Mouse (Mus musculus): ENCODE results near the gene Ppp1r1a. TPM values are rescaled to one million over a fixed set of nuclear protein-coding genes. Genes with fewer than 3 reads are reported as not detected.

Ppp1r1a gene
- polyA plus RNA-seq, 1 experiment from 2014 or later = 160 TPM

- H3K9me3 ChIP-seq (replicated peaks; ENCODE audit: control insufficient read depth, low read length, poor library complexity, severe bottlenecking) = no peaks in the 10 kb centered on the region
- peak; percentile 61 for ATAC-seq
- H3K27me3 ChIP-seq (ENCODE audit: control insufficient read depth, insufficient read depth, low read depth, low read length) = no peaks in the 10 kb centered on the region
- peak overlapping the region; percentile 86 for H3K27ac ChIP-seq (ENCODE audit: low read length)
- H3K4me3 ChIP-seq (ENCODE audit: low read depth, low read length) = no peak overlapping the region
- H3K9ac ChIP-seq (ENCODE audit: low read depth, low read length) = peak overlapping the region; percentile 23; the same call in 1 of the 2 replicates
- H3K4me2 ChIP-seq (ENCODE audit: low read length) = peak overlapping the region; percentile 18
- H3K36me3 ChIP-seq (ENCODE audit: control insufficient read depth, insufficient read depth, low read length) = peaks cover 22% of the 10 kb centered on the region
- WGBS = 6% methylated on average over 4 of the region's 4 CpGs
- peaks cover 56% of the 10 kb centered on the region for H3K4me1 ChIP-seq (ENCODE audit: control insufficient read depth, insufficient read depth, low read length)
Measured at GRCm38 (mm10) chr15:103519386-103520378, 18.1 kb downstream of the Ppp1r1a start.

- 0% methylated on average over 5 of the region's 5 CpGs for WGBS
- ATAC-seq = peak; percentile 53
- Histone ChIP-seq H3K4me2 (ENCODE audit: low read length) (peak overlapping the region; percentile 18), H3K27ac (ENCODE audit: low read length) (peak overlapping the region; percentile 86), H3K4me1 (ENCODE audit: control insufficient read depth, insufficient read depth, low read length) (peaks cover 60% of the 10 kb centered on the region), H3K36me3 (ENCODE audit: control insufficient read depth, insufficient read depth, low read length) (peaks cover 16% of the 10 kb centered on the region), H3K27me3 (ENCODE audit: control insufficient read depth, insufficient read depth, low read depth, low read length) (no peaks in the 10 kb centered on the region), H3K4me3 (ENCODE audit: low read depth, low read length) (no peak overlapping the region), H3K9ac (ENCODE audit: low read depth, low read length) (no peak overlapping the region), H3K9me3 (replicated peaks; ENCODE audit: control insufficient read depth, low read length, poor library complexity, severe bottlenecking) (no peaks in the 10 kb centered on the region)
Measured at GRCm38 (mm10) chr15:103518600-103519385, 19.0 kb downstream of the Ppp1r1a start.

GRCm38 (mm10) chr15:103514914-103515313, 22.9 kb downstream of the Ppp1r1a start:
- Histone ChIP-seq H3K27me3 (ENCODE audit: control insufficient read depth, insufficient read depth, low read depth, low read length) (no peaks in the 10 kb centered on the region), H3K27ac (ENCODE audit: low read length) (peak overlapping the region; percentile 56), H3K36me3 (ENCODE audit: control insufficient read depth, insufficient read depth, low read length) (no peaks in the 10 kb centered on the region), H3K4me1 (ENCODE audit: control insufficient read depth, insufficient read depth, low read length) (peaks cover 53% of the 10 kb centered on the region), H3K9ac (ENCODE audit: low read depth, low read length) (peak overlapping the region; percentile 39; the same call in 1 of the 2 replicates), H3K4me3 (ENCODE audit: low read depth, low read length) (peak overlapping the region; percentile 6; the same call in 1 of the 2 replicates), H3K9me3 (replicated peaks; ENCODE audit: control insufficient read depth, low read length, poor library complexity, severe bottlenecking) (no peaks in the 10 kb centered on the region), H3K4me2 (ENCODE audit: low read length) (peak overlapping the region; percentile 50)
- ATAC-seq = no peak
- WGBS = 24% methylated on average over 3 of the region's 3 CpGs

- Histone ChIP-seq H3K36me3 (ENCODE audit: control insufficient read depth, insufficient read depth, low read length) (no peaks in the 10 kb centered on the region), H3K4me3 (ENCODE audit: low read depth, low read length) (peak overlapping the region; percentile 34), H3K9ac (ENCODE audit: low read depth, low read length) (peak overlapping the region; percentile 45; the same call in 1 of the 2 replicates), H3K4me1 (ENCODE audit: control insufficient read depth, insufficient read depth, low read length) (peaks cover 50% of the 10 kb centered on the region), H3K27me3 (ENCODE audit: control insufficient read depth, insufficient read depth, low read depth, low read length) (no peaks in the 10 kb centered on the region), H3K4me2 (ENCODE audit: low read length) (peak overlapping the region; percentile 50), H3K27ac (ENCODE audit: low read length) (peak overlapping the region; percentile 62), H3K9me3 (replicated peaks; ENCODE audit: control insufficient read depth, low read length, poor library complexity, severe bottlenecking) (no peaks in the 10 kb centered on the region)
- 3% methylated on average over 10 of the region's 10 CpGs for WGBS
- ATAC-seq = peak; percentile 94
Measured at GRCm38 (mm10) chr15:103514119-103514518, 23.7 kb downstream of the Ppp1r1a start.

GRCm38 (mm10) chr15:103513621-103514031, 24.2 kb downstream of the Ppp1r1a start:
- Histone ChIP-seq H3K9me3 (replicated peaks; ENCODE audit: control insufficient read depth, low read length, poor library complexity, severe bottlenecking) (no peaks in the 10 kb centered on the region), H3K27me3 (ENCODE audit: control insufficient read depth, insufficient read depth, low read depth, low read length) (no peaks in the 10 kb centered on the region), H3K4me1 (ENCODE audit: control insufficient read depth, insufficient read depth, low read length) (peaks cover 46% of the 10 kb centered on the region), H3K4me3 (ENCODE audit: low read depth, low read length) (peak overlapping the region; percentile 34), H3K36me3 (ENCODE audit: control insufficient read depth, insufficient read depth, low read length) (no peaks in the 10 kb centered on the region), H3K27ac (ENCODE audit: low read length) (peak overlapping the region; percentile 62), H3K9ac (ENCODE audit: low read depth, low read length) (no peak overlapping the region), H3K4me2 (ENCODE audit: low read length) (peak overlapping the region; percentile 50)
- ATAC-seq = peak; percentile 53
- WGBS = 5% methylated on average over 7 of the region's 7 CpGs

- no peaks in the 10 kb centered on the region for H3K36me3 ChIP-seq (ENCODE audit: control insufficient read depth, insufficient read depth, low read length)
- H3K9me3 ChIP-seq (replicated peaks; ENCODE audit: control insufficient read depth, low read length, poor library complexity, severe bottlenecking) = no peaks in the 10 kb centered on the region
- 62% methylated on average over 1 of the region's 1 CpGs for WGBS
- H3K9ac ChIP-seq (ENCODE audit: low read depth, low read length) = no peak overlapping the region
- peaks cover 47% of the 10 kb centered on the region for H3K4me1 ChIP-seq (ENCODE audit: control insufficient read depth, insufficient read depth, low read length)
- no peak overlapping the region for H3K4me2 ChIP-seq (ENCODE audit: low read length)
- H3K27me3 ChIP-seq (ENCODE audit: control insufficient read depth, insufficient read depth, low read depth, low read length) = no peaks in the 10 kb centered on the region
- no peak overlapping the region for H3K4me3 ChIP-seq (ENCODE audit: low read depth, low read length)
- no peak overlapping the region for H3K27ac ChIP-seq (ENCODE audit: low read length)
- no peak for ATAC-seq
Measured at GRCm38 (mm10) chr15:103511652-103512051, 26.2 kb downstream of the Ppp1r1a start.

- 54% methylated on average over 3 of the region's 3 CpGs for WGBS
- no peak overlapping the region for H3K4me3 ChIP-seq (ENCODE audit: low read depth, low read length)
- no peaks in the 10 kb centered on the region for H3K9me3 ChIP-seq (replicated peaks; ENCODE audit: control insufficient read depth, low read length, poor library complexity, severe bottlenecking)
- peak overlapping the region; percentile 12; the same call in 1 of the 2 replicates for H3K27ac ChIP-seq (ENCODE audit: low read length)
- no peaks in the 10 kb centered on the region for H3K27me3 ChIP-seq (ENCODE audit: control insufficient read depth, insufficient read depth, low read depth, low read length)
- H3K4me1 ChIP-seq (ENCODE audit: control insufficient read depth, insufficient read depth, low read length) = peaks cover 47% of the 10 kb centered on the region
- no peak overlapping the region for H3K4me2 ChIP-seq (ENCODE audit: low read length)
- no peak for ATAC-seq
- no peak overlapping the region for H3K9ac ChIP-seq (ENCODE audit: low read depth, low read length)
- no peaks in the 10 kb centered on the region for H3K36me3 ChIP-seq (ENCODE audit: control insufficient read depth, insufficient read depth, low read length)
Measured at GRCm38 (mm10) chr15:103509317-103509716, 28.5 kb downstream of the Ppp1r1a start.

GRCm38 (mm10) chr15:103503660-103504059, 34.1 kb downstream of the Ppp1r1a start:
- peak overlapping the region; percentile 84 for H3K27ac ChIP-seq (ENCODE audit: low read length)
- 27% methylated on average over 12 of the region's 12 CpGs for WGBS
- H3K9ac ChIP-seq (ENCODE audit: low read depth, low read length) = peak overlapping the region; percentile 75
- H3K4me1 ChIP-seq (ENCODE audit: control insufficient read depth, insufficient read depth, low read length) = peaks cover 38% of the 10 kb centered on the region
- H3K9me3 ChIP-seq (replicated peaks; ENCODE audit: control insufficient read depth, low read length, poor library complexity, severe bottlenecking) = no peaks in the 10 kb centered on the region
- no peaks in the 10 kb centered on the region for H3K27me3 ChIP-seq (ENCODE audit: control insufficient read depth, insufficient read depth, low read depth, low read length)
- no peaks in the 10 kb centered on the region for H3K36me3 ChIP-seq (ENCODE audit: control insufficient read depth, insufficient read depth, low read length)
- H3K4me3 ChIP-seq (ENCODE audit: low read depth, low read length) = peak overlapping the region; percentile 70
- peak overlapping the region; percentile 83 for H3K4me2 ChIP-seq (ENCODE audit: low read length)
- peak; percentile 63 for ATAC-seq
